Mouse (Mus musculus): ENCODE results near the gene Cd53.

- TF ChIP-seq CTCF (IDR thresholded peaks at IDR 0.05; ENCODE audit: insufficient read depth, low read length) (no peak), POLR2A (IDR thresholded peaks at IDR 0.05; ENCODE audit: borderline replicate concordance, extremely low read depth, low read depth, low read length) (peak; percentile 79; the same call in 1 of the 2 replicates)
Measured at GRCm38 (mm10) chr3:106721397-106722027, 68.4 kb downstream of the Cd53 start.
